In genomic region chr8:99184186-99184585, GRCm38 (mm10) we compare ENCODE assay signal across 17 mouse cellular contexts.
"Had no signal": no experiment of that assay in that cellular context is flagged by ENCODE, and none has a peak within 500 bp of the region (broad histone marks: within the 10 kb centered on the region; RNA-seq: fewer than 3 reads in every experiment).

No protein-coding gene starts in this region.

- H3K36me3 ChIP-seq: kidney, embryonic 15.5 days; limb, embryonic 15.5 days; midbrain, embryonic 12.5 days; neural tube, embryonic 15.5 days had no signal

- H3K27me3 ChIP-seq: kidney, embryonic 15.5 days; limb, embryonic 15.5 days; midbrain, embryonic 12.5 days; neural tube, embryonic 15.5 days had no signal

- H3K9ac ChIP-seq: kidney, embryonic 15.5 days; limb, embryonic 15.5 days; liver, embryonic 14.5 days; midbrain, embryonic 12.5 days; neural tube, embryonic 15.5 days had no signal

- H3K4me1 ChIP-seq: kidney, embryonic 15.5 days; limb, embryonic 15.5 days; midbrain, embryonic 12.5 days; neural tube, embryonic 15.5 days had no signal

- ATAC-seq: intestine, embryonic 16.5 days had no signal

- H3K27ac ChIP-seq: kidney, embryonic 15.5 days; limb, embryonic 15.5 days; liver, embryonic 14.5 days; midbrain, embryonic 12.5 days; neural tube, embryonic 15.5 days had no signal

- DNase-seq: kidney, adult 2 months; kidney, postnatal 14 days; layer of hippocampus, postnatal 36 days; lung, adult 18-20 months; lung, postnatal 10 days; lung, postnatal 4 days; right cerebral cortex, postnatal 4 days; spleen, adult 18-20 months; thymus, adult 18-20 months; thymus, postnatal 14 days had no signal

- H3K4me3 ChIP-seq: kidney, embryonic 15.5 days; limb, embryonic 15.5 days; midbrain, embryonic 12.5 days; myocyte; neural tube, embryonic 15.5 days had no signal

- H3K4me2 ChIP-seq: kidney, embryonic 15.5 days; limb, embryonic 15.5 days; midbrain, embryonic 12.5 days; neural tube, embryonic 15.5 days had no signal

- H3K9me3 ChIP-seq: kidney, embryonic 15.5 days; limb, embryonic 15.5 days; midbrain, embryonic 12.5 days; neural tube, embryonic 15.5 days had no signal
